Mouse (Mus musculus) small intestine, adult 2 months (tissue): ENCODE data around the gene Tlk1. TPM values are rescaled to one million over a fixed set of nuclear protein-coding genes. Genes with fewer than 3 reads are reported as not detected.

Experiments used
- H3K27ac ChIP-seq: fragments of 200-500 bp; 2 replicates; pipeline ENCODE4 v1.5.1; 2012; ENCODE audit warnings: low read depth, low read length, control low read depth, inconsistent platforms; ENCODE audit not compliant: insufficient read depth
- H3K27me3 ChIP-seq: fragments of 200-500 bp; 2 replicates; pipeline ENCODE4 v1.6.1; 2012; ENCODE audit warnings: mild to moderate bottlenecking, moderate library complexity, low read length, inconsistent platforms; ENCODE audit not compliant: control insufficient read depth, insufficient read depth
- H3K36me3 ChIP-seq: fragments of 200-500 bp; 2 replicates; pipeline ENCODE4 v1.6.1; 2012; ENCODE audit warnings: mild to moderate bottlenecking, low read length, control low read depth, inconsistent platforms; ENCODE audit not compliant: control insufficient read depth, insufficient read depth
- H3K4me1 ChIP-seq: fragments of 200-500 bp; 2 replicates; pipeline ENCODE4 v1.6.1; 2012; ENCODE audit warnings: low read length, inconsistent platforms, mixed read lengths; ENCODE audit not compliant: control insufficient read depth, insufficient read depth, insufficient read length
- H3K4me3 ChIP-seq: fragments of 200-500 bp; 2 replicates; pipeline ENCODE4 v1.5.1; 2012; ENCODE audit warnings: low read depth, mild to moderate bottlenecking, control low read depth, inconsistent platforms, low read length, moderate library complexity
- CTCF ChIP-seq: fragments of 200-500 bp; IDR thresholded peaks from 2 replicates; pipeline ENCODE4 v1.5.1; 2012; ENCODE audit warnings: low read depth, mild to moderate bottlenecking, control low read depth, inconsistent platforms, low read length, moderate library complexity, mixed read lengths; ENCODE audit not compliant: insufficient replicate concordance, insufficient read length; ENCODE audit errors: extremely low read depth
- POLR2A ChIP-seq: fragments of 200-500 bp; IDR thresholded peaks from 2 replicates; pipeline ENCODE4 v1.6.1; 2012; ENCODE audit warnings: low read depth, mild to moderate bottlenecking, control low read depth, inconsistent platforms, low read length, moderate library complexity
- WGBS: fragments of 180-500 bp; shearing (Covaris S2); methylation state at CpG from one replicate; pipeline ENCODE4 v1.1.7; 2018; 5-methylcytosine and 5-hydroxymethylcytosine counted together
- polyA plus RNA-seq: library from polyadenylated mRNA; depleted of rRNA; stranded (reverse); fragments of >200 nt; gene quantifications from 2 replicates; pipeline ENCODE4 v1.2.3, GENCODE M21; 2012

The Tlk1 gene
- polyA plus RNA-seq, 1 experiment, result 6.5 TPM

- no peak for TF ChIP-seq POLR2A
- no peak for TF ChIP-seq CTCF
- Histone ChIP-seq H3K36me3 (peaks cover 53% of the 10 kb centered on the region), H3K4me3 (no peak overlapping the region), H3K27me3 (no peaks in the 10 kb centered on the region), H3K27ac (no peak overlapping the region), H3K4me1 (peaks cover 4% of the 10 kb centered on the region; the same call in 1 of the 2 replicates)
- 35% methylated on average over 9 of the region's 9 CpGs for WGBS
Measured at GRCm38 (mm10) chr2:70723610-70724243, 101.8 kb downstream of the Tlk1 start.

DNA sequence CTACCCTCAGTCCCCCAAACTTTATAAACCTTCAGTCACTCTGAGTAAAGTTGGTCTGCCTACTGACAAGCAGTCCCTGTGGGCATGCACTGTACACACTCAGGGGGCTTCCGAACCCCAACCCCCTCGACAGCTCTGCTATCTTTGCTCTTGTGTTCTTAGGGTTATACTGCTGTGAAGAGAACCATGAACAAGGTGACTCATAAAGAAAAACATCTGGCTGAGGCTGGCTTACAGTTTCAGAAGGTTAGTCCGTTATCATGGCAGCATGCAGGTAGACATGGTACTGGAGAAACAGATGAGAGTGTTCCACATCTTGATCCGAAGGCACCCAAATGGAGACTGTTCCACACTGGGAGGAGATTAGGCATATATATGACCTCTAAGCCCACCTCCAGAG, 114.7 kb downstream of the Tlk1 start:
- peaks cover 34% of the 10 kb centered on the region for H3K36me3 ChIP-seq
- 88% methylated on average over 4 of the region's 4 CpGs for WGBS
- no peak for TF ChIP-seq POLR2A
- TF ChIP-seq CTCF, result no peak

GRCm38 (mm10) chr2:70710236-70710635, 115.3 kb downstream of the Tlk1 start:
- no peak overlapping the region for H3K27ac ChIP-seq
- H3K36me3 ChIP-seq, result peaks cover 31% of the 10 kb centered on the region
- 95% methylated on average over 7 of the region's 7 CpGs for WGBS
- H3K27me3 ChIP-seq, result no peaks in the 10 kb centered on the region
- H3K4me1 ChIP-seq, result no peaks in the 10 kb centered on the region
- no peak overlapping the region for H3K4me3 ChIP-seq
- TF ChIP-seq CTCF (no peak), POLR2A (no peak)

More for the DNA sequence above, 114.7 kb downstream of the Tlk1 start:
- Histone ChIP-seq H3K4me3 (no peak overlapping the region), H3K27ac (no peak overlapping the region), H3K4me1 (no peaks in the 10 kb centered on the region), H3K27me3 (no peaks in the 10 kb centered on the region)

GRCm38 (mm10) chr2:70708986-70709730, 116.4 kb downstream of the Tlk1 start:
- 83% methylated on average over 13 of the region's 13 CpGs for WGBS
- Histone ChIP-seq H3K27me3 (no peaks in the 10 kb centered on the region), H3K27ac (no peak overlapping the region), H3K4me3 (no peak overlapping the region), H3K4me1 (0 out of 2 replicates have a peak, but pooled peaks cover 2% of the 10 kb centered on the region), H3K36me3 (peaks cover 23% of the 10 kb centered on the region)
- no peak for TF ChIP-seq POLR2A
- TF ChIP-seq CTCF, result no peak

- no peaks in the 10 kb centered on the region for H3K27me3 ChIP-seq
- TF ChIP-seq CTCF (no peak), POLR2A (no peak)
- H3K36me3 ChIP-seq, result no peaks in the 10 kb centered on the region
- 45% methylated on average over 5 of the region's 5 CpGs for WGBS
- no peak overlapping the region for H3K4me3 ChIP-seq
- H3K27ac ChIP-seq, result no peak overlapping the region
- H3K4me1 ChIP-seq, result peaks cover 10% of the 10 kb centered on the region; the same call in 1 of the 2 replicates
Measured at GRCm38 (mm10) chr2:70702403-70702802, 123.1 kb downstream of the Tlk1 start.

DNA sequence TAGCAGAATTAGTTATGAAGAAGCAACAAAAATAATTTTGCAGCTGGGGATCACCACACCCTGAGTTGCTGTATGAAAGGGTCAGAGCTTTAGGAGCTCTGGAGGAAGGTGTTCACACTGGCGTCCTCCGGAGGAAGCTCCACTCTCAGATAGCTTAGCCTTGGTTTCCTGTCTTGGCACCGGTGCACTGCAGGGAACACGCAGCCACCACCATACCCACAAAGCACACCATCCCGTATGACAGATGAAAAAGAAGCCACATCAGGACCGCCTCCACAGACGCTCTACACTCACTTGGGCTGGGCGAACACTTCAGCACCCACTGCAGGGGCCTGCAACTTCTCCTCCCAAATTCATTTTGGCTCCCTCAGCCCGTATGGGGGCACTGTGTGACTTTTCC, 124.0 kb downstream of the Tlk1 start:
- Histone ChIP-seq H3K27ac (no peak overlapping the region), H3K27me3 (no peaks in the 10 kb centered on the region), H3K4me1 (peaks cover 10% of the 10 kb centered on the region; the same call in 1 of the 2 replicates), H3K4me3 (no peak overlapping the region), H3K36me3 (no peaks in the 10 kb centered on the region)
- TF ChIP-seq POLR2A (no peak), CTCF (no peak)
- WGBS, result 74% methylated on average over 9 of the region's 9 CpGs

DNA sequence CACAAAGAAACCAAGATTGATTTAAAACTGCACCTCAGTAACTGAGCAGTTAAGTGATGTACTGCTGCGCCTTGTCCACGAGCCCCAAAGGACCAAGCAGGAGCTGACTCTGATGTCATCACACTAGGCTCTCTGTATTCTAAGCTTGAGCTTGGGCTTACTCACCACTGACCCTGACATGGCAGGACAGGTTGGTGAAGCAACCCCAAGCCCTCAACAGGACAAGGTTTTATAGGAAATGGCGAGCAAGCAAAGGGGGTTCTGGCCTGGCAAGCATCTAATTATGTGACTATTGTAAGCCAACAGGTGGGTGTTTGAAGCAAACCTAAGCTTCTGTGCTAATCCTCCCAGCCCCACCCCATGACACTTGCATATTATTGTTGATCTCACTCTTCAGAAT, 124.7 kb downstream of the Tlk1 start:
- Histone ChIP-seq H3K4me3 (no peak overlapping the region), H3K36me3 (no peaks in the 10 kb centered on the region), H3K27me3 (no peaks in the 10 kb centered on the region), H3K4me1 (peaks cover 13% of the 10 kb centered on the region; the same call in 1 of the 2 replicates), H3K27ac (no peak overlapping the region)
- WGBS, result 97% methylated on average over 3 of the region's 3 CpGs
- TF ChIP-seq POLR2A, result no peak
- TF ChIP-seq CTCF, result no peak
